Mouse (Mus musculus): ENCODE data around the gene Bcl6. TPM values are rescaled to one million over a fixed set of nuclear protein-coding genes. Genes with fewer than 3 reads are reported as not detected.

Gene Bcl6
- total and polyA plus RNA-seq, 3 experiments = 0.20 to 0.60 (median 0.25) TPM

- H3K4me2 ChIP-seq (ENCODE audit: insufficient read depth, low read depth, poor library complexity, severe bottlenecking) = no peak overlapping the region
- H3K79me2 ChIP-seq (replicated peaks; ENCODE audit: control insufficient read depth, extremely low read depth, insufficient read depth, poor library complexity, severe bottlenecking) = no peaks in the 10 kb centered on the region
- in situ Hi-C loops (cut with MboI; ENCODE audit: low pct_ligation_motif_present, low pct_unique_long_range_greater_than_20kb, low sequenced_read_pairs) = no loop called here
- no peaks in the 10 kb centered on the region for H3K27me3 ChIP-seq (replicated peaks)
- no peak for TF ChIP-seq SIN3A (IDR thresholded peaks at IDR 0.05; ENCODE audit: low read length)
- H3K4me1 ChIP-seq (ENCODE audit: control insufficient read depth in 1 of 2, insufficient read depth in 2 of 2) = peaks cover 0 to 3% of the 10 kb centered on the region in 2 experiments; a peak in 1 of 4 replicates
- no peaks in the 10 kb centered on the region for H3K36me3 ChIP-seq (replicated peaks in 1 of 2; ENCODE audit: control insufficient read depth in 1 of 2, insufficient read depth in 1 of 2, low read length in 1 of 2)
- no peak for DNase-seq (ENCODE audit: extremely low read depth)
- no peaks in the 10 kb centered on the region for H3K9me3 ChIP-seq (replicated peaks; ENCODE audit: low read length)
- H3K9ac ChIP-seq (ENCODE audit: insufficient read depth, low read depth) = no peak overlapping the region
- no peak overlapping the region for H3K27ac ChIP-seq (ENCODE audit: insufficient read depth, low read depth)
- dilution Hi-C loops (cut with MboI; ENCODE audit: extremely low pct_ligation_motif_present, extremely low pct_unique_long_range_greater_than_20kb, low sequenced_read_pairs) = no loop called here
- H3K4me3 ChIP-seq (replicated peaks in 1 of 3; ENCODE audit: low read depth in 2 of 3, low read length in 2 of 3, poor library complexity in 1 of 3) = no peak overlapping the region
Measured at GRCm38 (mm10) chr16:23944801-23945200, 43.9 kb downstream of the Bcl6 start.

GRCm38 (mm10) chr16:23934397-23934796 lies 54.3 kb downstream of the Bcl6 start:
- Histone ChIP-seq H3K4me2 (ENCODE audit: insufficient read depth, low read depth, poor library complexity, severe bottlenecking) (no peak overlapping the region), H3K79me2 (replicated peaks; ENCODE audit: control insufficient read depth, extremely low read depth, insufficient read depth, poor library complexity, severe bottlenecking) (no peaks in the 10 kb centered on the region), H3K27ac (ENCODE audit: insufficient read depth, low read depth) (no peak overlapping the region), H3K9me3 (replicated peaks; ENCODE audit: low read length) (no peaks in the 10 kb centered on the region), H3K4me3 (replicated peaks in 1 of 3; ENCODE audit: low read depth in 2 of 3, low read length in 2 of 3, poor library complexity in 1 of 3) (no peak overlapping the region), H3K27me3 (replicated peaks) (no peaks in the 10 kb centered on the region), H3K4me1 (ENCODE audit: control insufficient read depth in 1 of 2, insufficient read depth in 2 of 2) (no peaks in the 10 kb centered on the region), H3K9ac (ENCODE audit: insufficient read depth, low read depth) (no peak overlapping the region), H3K36me3 (replicated peaks in 1 of 2; ENCODE audit: control insufficient read depth in 1 of 2, insufficient read depth in 1 of 2, low read length in 1 of 2) (no peaks in the 10 kb centered on the region)
- dilution Hi-C loops (cut with MboI; ENCODE audit: extremely low pct_ligation_motif_present, extremely low pct_unique_long_range_greater_than_20kb, low sequenced_read_pairs) = no loop called here
- in situ Hi-C loops (cut with MboI; ENCODE audit: low pct_ligation_motif_present, low pct_unique_long_range_greater_than_20kb, low sequenced_read_pairs) = no loop called here
- DNase-seq (ENCODE audit: extremely low read depth) = no peak
- TF ChIP-seq MAZ (IDR thresholded peaks at IDR 0.05; ENCODE audit: low read depth, low read length) (no peak), POLR2A (IDR thresholded peaks at IDR 0.05; ENCODE audit: low read depth, low read length) (no peak), POLR2AphosphoS2 (IDR thresholded peaks at IDR 0.05; ENCODE audit: low read depth, low read length) (no peak), IRF4 (IDR thresholded peaks at IDR 0.05; ENCODE audit: low read depth, low read length) (no peak), NRF1 (IDR thresholded peaks at IDR 0.05; ENCODE audit: low read depth, low read length) (no peak), EP300 (IDR thresholded peaks at IDR 0.05; ENCODE audit: low read length) (no peak), ZNF384 (IDR thresholded peaks at IDR 0.05; ENCODE audit: low read depth, low read length) (no peak), KAT2A (IDR thresholded peaks at IDR 0.05; ENCODE audit: insufficient replicate concordance, low read length) (no peak), USF2 (conservative IDR thresholded peaks at IDR 0.05; ENCODE audit: low read depth, low read length) (no peak), ETS1 (conservative IDR thresholded peaks at IDR 0.05; ENCODE audit: low read depth, low read length) (no peak), E2F4 (IDR thresholded peaks at IDR 0.05; ENCODE audit: insufficient replicate concordance, low read depth, low read length) (no peak), MAFK (IDR thresholded peaks at IDR 0.05; ENCODE audit: insufficient replicate concordance, low read length) (no peak), CHD1 (IDR thresholded peaks at IDR 0.05; ENCODE audit: low read depth, low read length) (no peak), TBP (conservative IDR thresholded peaks at IDR 0.05; ENCODE audit: low read depth, low read length) (no peak), JUN (IDR thresholded peaks at IDR 0.05; ENCODE audit: insufficient read depth, low read depth, low read length) (no peak), UBTF (IDR thresholded peaks at IDR 0.05; ENCODE audit: low read depth, low read length) (no peak), GABPA (IDR thresholded peaks at IDR 0.05; ENCODE audit: insufficient replicate concordance, low read depth, low read length) (no peak), HCFC1 (IDR thresholded peaks at IDR 0.05; ENCODE audit: low read depth, low read length) (no peak), PAX5 (IDR thresholded peaks at IDR 0.05; ENCODE audit: low read length) (no peak), JUND (conservative IDR thresholded peaks at IDR 0.05; ENCODE audit: low read depth, low read length) (no peak)
